Mouse (Mus musculus) right cerebral cortex, postnatal 10 days (tissue): ENCODE measurements around the gene Ptprr.

Source experiments
- DNase-seq, 2 experiments: peaks; one replicate each; pipeline ENCODE4 v3.0.0; 2021; ENCODE audit warnings: low spot score in 2 of 2

Gene Ptprr

DNA sequence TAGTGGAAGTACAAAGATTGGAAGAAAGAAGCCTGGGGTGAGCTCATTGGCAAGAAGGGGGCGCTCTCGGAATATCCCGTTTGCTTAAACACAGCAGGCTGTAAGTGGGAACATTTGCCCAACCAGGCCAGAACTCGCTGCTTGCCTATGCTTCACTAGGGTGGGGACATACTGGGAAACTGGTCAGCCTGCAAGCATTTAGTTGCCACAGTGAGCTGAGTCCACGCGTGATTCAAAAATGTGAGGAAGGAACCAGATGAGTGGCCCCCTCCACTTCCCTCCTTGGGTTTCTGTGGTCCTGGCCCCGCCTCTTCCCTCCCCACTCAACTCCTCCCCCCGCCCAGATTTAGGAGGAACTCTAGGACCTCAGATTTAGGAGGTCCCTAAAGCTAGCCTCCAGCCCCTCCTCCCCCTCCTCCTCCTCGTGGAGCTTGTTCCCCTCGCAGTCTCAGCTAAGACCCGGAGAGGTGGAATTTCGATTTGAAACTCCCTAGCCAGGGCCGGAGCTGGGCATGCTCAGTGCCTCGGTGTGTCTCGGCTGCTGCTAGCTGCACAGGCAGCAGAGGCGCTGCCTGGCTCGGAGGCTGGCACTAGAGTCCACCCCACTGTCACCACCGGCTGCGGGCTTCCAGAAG is at the start of gene Ptprr:
Ptprr (plus strand) TSS at position 369 of the 635 bp plus-strand sequence.
- DNase-seq: peak; percentile 95

- no peak for DNase-seq
These were observed 41.7 kb upstream of the Ptprr start for GRCm38 (mm10) chr10:115976345-115976744.

DNA sequence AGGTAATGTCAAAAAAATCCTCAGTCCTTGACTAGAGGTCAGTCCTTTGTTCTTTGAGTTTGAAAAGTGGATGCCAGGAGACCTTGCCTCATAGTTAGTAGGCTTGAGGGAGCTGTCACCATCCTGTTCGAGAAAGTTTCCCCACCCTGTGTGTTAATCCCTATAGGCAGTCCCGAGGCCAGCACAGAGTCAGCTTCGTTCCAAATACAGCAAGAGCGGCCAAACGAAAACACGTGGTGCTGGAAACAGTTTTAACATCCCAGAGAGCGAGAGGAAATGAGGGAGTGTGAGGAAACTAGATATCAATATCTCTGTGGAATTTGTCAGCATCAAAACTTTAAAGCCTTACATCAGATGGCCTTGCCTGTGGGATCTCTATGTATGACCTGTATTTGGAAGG is 39.0 kb upstream of the Ptprr start:
- no peak for DNase-seq

DNA sequence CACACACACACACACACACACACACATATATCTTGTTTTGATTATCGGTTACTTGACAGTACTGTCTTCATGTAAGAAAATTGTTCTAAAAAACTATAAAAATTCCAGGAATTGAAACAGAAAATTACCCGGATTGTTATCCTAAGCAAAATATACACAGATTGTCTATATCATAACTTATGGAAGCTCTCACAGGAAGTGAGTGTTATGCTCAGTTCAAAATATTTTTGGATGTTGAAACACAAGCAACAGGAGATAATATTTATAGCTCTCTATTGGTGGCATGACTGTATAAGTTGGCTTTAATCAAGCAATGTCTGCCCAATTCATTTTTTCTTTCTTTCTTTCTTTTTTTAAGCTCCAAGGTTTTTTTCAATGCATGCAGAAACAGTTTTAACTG is 38.0 kb upstream of the Ptprr start:
- DNase-seq: no peak

DNA sequence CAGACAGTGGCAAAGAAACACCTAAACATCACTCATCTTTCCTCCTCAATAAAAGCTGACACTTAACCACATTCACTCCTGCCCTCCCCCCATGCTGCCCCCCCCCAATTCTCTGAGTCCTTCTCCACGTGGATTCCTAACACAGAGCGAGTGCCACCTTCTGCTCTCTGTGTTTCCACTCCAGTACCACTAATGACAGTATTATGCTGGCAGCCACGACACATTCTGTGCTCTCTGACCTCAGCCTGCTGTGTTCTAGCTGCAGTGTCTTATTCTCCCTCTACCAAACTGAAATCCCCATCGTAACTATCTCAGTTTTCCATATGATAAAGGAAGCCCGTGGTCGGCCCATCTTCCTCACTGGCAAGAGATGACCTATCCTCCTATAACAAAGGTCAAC is 33.7 kb upstream of the Ptprr start:
- no peak for DNase-seq

DNA sequence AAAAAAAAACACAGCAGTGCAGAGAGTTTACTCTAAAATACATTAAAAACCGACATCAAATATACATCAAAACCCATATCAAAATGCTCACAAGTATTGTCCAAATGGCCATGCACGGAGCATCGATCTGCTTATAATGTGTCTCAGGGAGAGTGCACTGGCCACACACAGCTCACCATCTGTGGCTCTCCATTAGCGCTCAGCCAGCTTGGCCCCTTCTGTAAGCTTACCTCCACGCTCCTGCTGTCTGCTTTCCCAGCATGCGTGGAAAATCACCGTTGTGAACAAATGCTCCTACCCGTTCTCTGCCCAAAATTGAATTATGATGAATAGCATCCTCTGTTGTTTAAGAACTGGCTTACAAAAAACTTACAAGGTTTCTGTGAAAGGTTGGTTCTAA is 16.2 kb upstream of the Ptprr start:
- DNase-seq: no peak

DNA sequence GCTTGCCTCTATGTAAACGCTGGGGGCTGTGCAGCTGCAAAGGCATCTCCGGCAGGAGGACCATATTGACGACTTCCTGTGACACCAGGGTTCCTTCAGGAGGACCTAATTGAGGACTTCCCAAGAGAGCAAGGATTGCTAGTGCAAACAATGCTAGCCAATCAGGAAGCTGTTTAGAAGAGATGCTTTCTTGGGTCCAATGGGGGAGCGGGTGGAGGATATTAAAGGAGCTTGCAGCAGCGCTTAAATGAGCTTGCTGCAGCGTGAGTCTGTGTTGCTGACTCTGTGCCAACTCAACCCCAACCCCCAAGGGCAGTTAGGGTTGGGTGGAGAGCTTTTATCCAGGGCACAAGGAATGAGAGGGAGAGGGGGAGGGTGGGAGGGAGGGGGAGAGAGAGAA is 11.3 kb upstream of the Ptprr start:
- DNase-seq: peak in 1 of 2 experiments; percentile 35

- DNase-seq: peak in 1 of 2 experiments; percentile 52
These were observed 473 bp downstream of the Ptprr start for GRCm38 (mm10) chr10:116018480-116018891.

GRCm38 (mm10) chr10:116019086-116019860 is 1.3 kb downstream of the Ptprr start:
- DNase-seq: peak; percentile 55 to 68

DNA sequence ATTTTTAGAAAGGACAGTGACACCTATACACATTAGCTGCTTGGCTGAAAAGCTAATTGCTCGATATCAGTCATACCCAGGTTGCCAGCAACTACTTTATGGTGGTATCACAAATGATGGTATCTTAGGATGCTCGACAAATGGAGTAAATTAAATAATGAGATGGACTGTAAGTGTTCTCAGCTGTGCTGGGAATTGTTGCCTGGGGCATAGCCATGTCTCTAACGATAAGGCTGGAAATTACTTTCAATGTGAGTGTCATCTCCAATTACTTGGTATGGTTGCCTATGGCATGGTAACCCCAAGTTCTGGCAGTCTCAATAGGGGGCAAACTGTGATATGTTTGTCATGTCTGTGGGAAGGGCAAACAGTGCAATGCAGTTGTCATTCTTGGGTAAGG is 3.1 kb downstream of the Ptprr start:
- DNase-seq: no peak

DNA sequence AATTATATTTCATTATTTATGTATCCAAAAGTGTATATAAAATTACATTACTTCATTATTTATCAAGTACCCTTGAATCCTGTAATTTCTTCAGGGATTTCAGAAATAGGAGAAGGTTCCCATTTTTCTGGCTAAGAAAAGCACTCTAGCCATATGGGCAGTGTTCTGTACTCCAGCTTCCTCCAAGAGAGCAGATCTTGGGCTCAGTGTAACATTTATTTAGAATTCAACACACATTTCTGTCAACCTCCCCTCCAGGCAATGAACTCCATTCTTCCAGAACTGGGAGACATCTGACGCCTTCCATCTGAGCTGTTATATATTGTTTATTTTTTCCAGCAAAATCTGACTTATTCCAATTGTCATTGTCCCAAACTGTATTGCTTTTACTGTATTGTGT is 20.1 kb downstream of the Ptprr start:
- peak in 1 of 2 experiments; percentile 21 for DNase-seq

- no peak for DNase-seq
These were observed 57.9 kb downstream of the Ptprr start for GRCm38 (mm10) chr10:116075954-116076353.

GRCm38 (mm10) chr10:116078636-116079035 is 60.6 kb downstream of the Ptprr start:
- no peak for DNase-seq

GRCm38 (mm10) chr10:116079396-116079795 is 61.4 kb downstream of the Ptprr start:
- no peak for DNase-seq

GRCm38 (mm10) chr10:116080841-116081240 is 62.8 kb downstream of the Ptprr start:
- DNase-seq: no peak

- DNase-seq: no peak
These were observed 66.0 kb downstream of the Ptprr start for GRCm38 (mm10) chr10:116083965-116084364.

- DNase-seq: no peak
These were observed 78.5 kb downstream of the Ptprr start for GRCm38 (mm10) chr10:116096466-116096865.

DNA sequence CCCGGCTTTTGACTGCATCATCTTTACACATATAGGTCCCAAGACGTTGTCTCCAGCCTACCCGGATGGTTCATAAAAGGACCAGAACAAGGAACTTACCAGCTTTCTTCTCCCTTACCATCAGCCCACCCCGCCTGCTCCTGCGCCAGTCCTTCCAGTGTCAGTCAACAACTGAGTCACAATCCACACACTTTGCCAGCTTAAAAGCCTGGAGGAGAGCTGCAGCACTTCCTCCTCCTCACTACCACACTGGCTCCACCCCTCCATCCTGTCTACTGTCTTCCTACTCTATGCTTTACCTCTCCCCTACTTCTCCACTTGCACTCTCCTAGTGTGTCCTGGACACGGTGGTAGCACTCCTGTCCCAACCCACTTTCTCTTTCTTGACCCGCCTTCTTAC is 80.5 kb downstream of the Ptprr start:
- no peak for DNase-seq

DNA sequence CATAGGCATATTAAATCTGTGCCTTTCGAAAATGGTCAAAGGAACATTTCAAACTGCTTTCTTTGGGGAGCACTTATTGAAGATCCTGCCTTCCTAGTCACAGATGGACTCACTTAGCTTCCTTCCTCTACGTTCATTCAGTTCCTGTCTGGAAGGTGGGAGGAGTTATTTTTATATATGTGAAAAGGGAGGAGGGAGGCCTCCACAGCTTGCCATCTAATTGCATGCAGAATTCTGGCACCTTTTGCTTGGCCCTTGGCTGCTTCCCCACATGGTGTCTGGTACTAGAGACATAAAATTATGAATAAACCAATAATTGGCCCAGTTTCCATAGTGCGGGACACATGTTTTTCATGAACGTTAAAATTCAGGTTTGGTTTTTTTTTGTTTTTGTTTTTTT is 90.2 kb downstream of the Ptprr start:
- DNase-seq: peak; percentile 47 to 67

DNA sequence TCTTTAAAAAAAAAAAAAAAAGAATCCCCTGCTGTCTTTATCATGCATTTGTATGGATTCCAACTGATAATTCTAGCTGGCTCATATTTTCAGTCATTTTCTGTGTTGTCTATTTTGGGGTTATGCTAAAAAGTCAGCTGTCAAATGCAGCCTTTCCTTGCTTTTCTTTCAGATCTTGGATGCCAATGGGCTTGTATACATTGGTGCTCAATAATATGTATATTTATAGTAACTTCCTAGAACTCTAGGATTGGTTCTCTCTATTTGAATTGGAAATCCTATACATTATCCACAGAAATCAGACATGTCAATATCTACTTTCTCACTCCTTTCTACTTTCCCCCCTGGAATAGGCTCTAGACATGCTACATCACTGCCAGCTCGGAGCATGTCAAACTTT is 90.7 kb downstream of the Ptprr start:
- DNase-seq: no peak

- no peak for DNase-seq
These were observed 94.9 kb downstream of the Ptprr start for GRCm38 (mm10) chr10:116112868-116113267.

DNA sequence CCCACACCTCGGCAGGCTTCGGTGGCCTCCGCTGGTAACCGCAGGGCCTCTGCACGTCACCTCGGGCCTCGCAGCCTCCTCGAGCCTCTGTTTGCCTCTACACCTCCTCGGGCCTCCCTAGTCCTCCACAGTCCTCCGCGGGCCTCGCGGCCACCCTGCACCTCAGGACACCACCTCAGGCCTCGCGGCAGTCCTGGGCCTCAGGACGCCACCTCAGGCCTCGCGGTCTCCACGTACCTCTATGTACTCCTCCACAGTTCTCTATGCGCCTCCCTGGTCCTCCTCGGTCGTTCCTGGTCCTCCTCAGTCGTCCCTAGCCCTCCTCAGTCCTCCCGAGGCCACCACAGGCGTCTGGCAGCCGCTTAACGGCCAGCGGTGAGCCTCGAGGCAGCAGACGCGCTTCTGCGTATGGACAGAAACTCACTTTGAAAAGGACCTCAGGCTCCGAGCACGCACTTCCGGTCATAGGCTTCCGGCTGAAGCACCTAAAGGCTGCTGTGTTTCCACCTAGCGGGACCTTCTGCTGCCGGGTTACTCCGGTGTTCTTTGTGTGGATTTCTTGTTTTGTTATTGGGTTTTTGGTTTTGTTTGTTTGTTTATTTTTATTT is 96.0 kb downstream of the Ptprr start, which contains the start of gene 4933416C03Rik:
4933416C03Rik (minus strand) TSS at position 51 of the 608 bp plus-strand sequence.
- no peak for DNase-seq
